Mouse (Mus musculus) thymus, postnatal 25 days (tissue): ENCODE data around the gene 4931428F04Rik.

Experiments used
- DNase-seq: peaks from one replicate; pipeline ENCODE4 v3.0.0; 2022

The 4931428F04Rik gene

GRCm38 (mm10) chr8:105285514-105285913 is 4.2 kb downstream of the 4931428F04Rik start:
- DNase-seq = no peak

- DNase-seq = no peak
Measured at GRCm38 (mm10) chr8:105283074-105283473, 6.6 kb downstream of the 4931428F04Rik start.

- no peak for DNase-seq
Measured at GRCm38 (mm10) chr8:105282239-105282638, 7.4 kb downstream of the 4931428F04Rik start.

- no peak for DNase-seq
Measured at GRCm38 (mm10) chr8:105281821-105282220, 7.8 kb downstream of the 4931428F04Rik start.

- no peak for DNase-seq
Measured at GRCm38 (mm10) chr8:105280567-105280966, 9.1 kb downstream of the 4931428F04Rik start.

- no peak for DNase-seq
Measured at GRCm38 (mm10) chr8:105278911-105279334, 10.7 kb downstream of the 4931428F04Rik start.

GRCm38 (mm10) chr8:105276292-105277120 is 13.2 kb downstream of the 4931428F04Rik start:
- DNase-seq = peak; percentile 54

GRCm38 (mm10) chr8:105275840-105276239 is 13.8 kb downstream of the 4931428F04Rik start, which contains the start of gene Nol3:
TSS of gene Nol3 (plus strand) at chr8:105276140.
- no peak for DNase-seq

GRCm38 (mm10) chr8:105275387-105275786 is 14.3 kb downstream of the 4931428F04Rik start:
- DNase-seq = no peak

GRCm38 (mm10) chr8:105270916-105271186 is 18.8 kb downstream of the 4931428F04Rik start:
- no peak for DNase-seq

- no peak for DNase-seq
Measured at GRCm38 (mm10) chr8:105270101-105270915, 19.4 kb downstream of the 4931428F04Rik start.

GRCm38 (mm10) chr8:105269461-105269947 is 20.2 kb downstream of the 4931428F04Rik start, which contains the start of gene Hsf4:
TSS of gene Hsf4 (plus strand) at chr8:105269801.
- no peak for DNase-seq

- DNase-seq = no peak
Measured at GRCm38 (mm10) chr8:105269075-105269458, 20.6 kb downstream of the 4931428F04Rik start.

GRCm38 (mm10) chr8:105268342-105269074 is 21.2 kb downstream of the 4931428F04Rik start:
- DNase-seq = no peak

- DNase-seq = peak; percentile 40
Measured at GRCm38 (mm10) chr8:105266775-105267174, 22.9 kb downstream of the 4931428F04Rik start.

- peak; percentile 57 for DNase-seq
Measured at GRCm38 (mm10) chr8:105265128-105265527, 24.5 kb downstream of the 4931428F04Rik start.

GRCm38 (mm10) chr8:105264024-105264982 is 25.4 kb downstream of the 4931428F04Rik start, which contains the start of the genes Tradd and Fbxl8:
TSS of gene Tradd (minus strand) at chr8:105264609.
TSS of gene Fbxl8 (plus strand) at chr8:105264648.
- peak; percentile 78 for DNase-seq

GRCm38 (mm10) chr8:105263244-105263912 is 26.3 kb downstream of the 4931428F04Rik start:
- DNase-seq = no peak

- no peak for DNase-seq
Measured at GRCm38 (mm10) chr8:105261326-105261980, 28.2 kb downstream of the 4931428F04Rik start.

- no peak for DNase-seq
Measured at GRCm38 (mm10) chr8:105260371-105261099, 29.1 kb downstream of the 4931428F04Rik start.
